Mouse (Mus musculus): ENCODE results near the gene Pld4. TPM values are rescaled to one million over a fixed set of nuclear protein-coding genes. Genes with fewer than 3 reads are reported as not detected.
A peak's percentile ranks its signal among the peaks of the same experiment; 100 is the strongest.

Pld4 gene
- polyA plus RNA-seq, 1 experiment from 2014 or later: 46.2 TPM

GRCm38 (mm10) chr12:112737761-112738160 is 22.7 kb upstream of the Pld4 start:
- DNase-seq (ENCODE audit: low spot score): no peak

- no peak for DNase-seq (ENCODE audit: low spot score)
Measured at GRCm38 (mm10) chr12:112738281-112739022, 22.0 kb upstream of the Pld4 start.

GRCm38 (mm10) chr12:112739023-112739568 is 21.4 kb upstream of the Pld4 start:
- no peak for DNase-seq (ENCODE audit: low spot score)

GRCm38 (mm10) chr12:112742768-112743167 is 17.7 kb upstream of the Pld4 start:
- no peak for DNase-seq (ENCODE audit: low spot score)

- DNase-seq (ENCODE audit: low spot score): peak; percentile 84
Measured at GRCm38 (mm10) chr12:112743168-112743975, 17.1 kb upstream of the Pld4 start.

- DNase-seq (ENCODE audit: low spot score): no peak
Measured at GRCm38 (mm10) chr12:112744211-112744610, 16.2 kb upstream of the Pld4 start.

- no peak for DNase-seq (ENCODE audit: low spot score)
Measured at GRCm38 (mm10) chr12:112744891-112745580, 15.4 kb upstream of the Pld4 start.

GRCm38 (mm10) chr12:112745716-112746115 is 14.7 kb upstream of the Pld4 start:
- peak; percentile 27 for DNase-seq (ENCODE audit: low spot score)

- DNase-seq (ENCODE audit: low spot score): no peak
Measured at GRCm38 (mm10) chr12:112746461-112746807, 14.0 kb upstream of the Pld4 start.

GRCm38 (mm10) chr12:112746808-112747605 is 13.4 kb upstream of the Pld4 start:
- peak; percentile 79 for DNase-seq (ENCODE audit: low spot score)

GRCm38 (mm10) chr12:112747606-112747970 is 12.9 kb upstream of the Pld4 start:
- no peak for DNase-seq (ENCODE audit: low spot score)

- DNase-seq (ENCODE audit: low spot score): no peak
Measured at GRCm38 (mm10) chr12:112750976-112751375, 9.5 kb upstream of the Pld4 start.

GRCm38 (mm10) chr12:112752399-112752798 is 8.1 kb upstream of the Pld4 start:
- DNase-seq (ENCODE audit: low spot score): no peak

GRCm38 (mm10) chr12:112755900-112756299 is 4.6 kb upstream of the Pld4 start:
- DNase-seq (ENCODE audit: low spot score): no peak

GRCm38 (mm10) chr12:112757896-112758295 is 2.6 kb upstream of the Pld4 start:
- DNase-seq (ENCODE audit: low spot score): no peak

GRCm38 (mm10) chr12:112759471-112759870 is 984 bp upstream of the Pld4 start:
- DNase-seq (ENCODE audit: low spot score): no peak

- no peak for DNase-seq (ENCODE audit: low spot score)
Measured at GRCm38 (mm10) chr12:112761411-112761810, 956 bp downstream of the Pld4 start.

- no peak for DNase-seq (ENCODE audit: low spot score)
Measured at GRCm38 (mm10) chr12:112762018-112762417, 1.6 kb downstream of the Pld4 start.

GRCm38 (mm10) chr12:112763176-112763575 is 2.7 kb downstream of the Pld4 start:
- no peak for DNase-seq (ENCODE audit: low spot score)

- no peak for DNase-seq (ENCODE audit: low spot score)
Measured at GRCm38 (mm10) chr12:112764141-112764540, 3.7 kb downstream of the Pld4 start.

- DNase-seq (ENCODE audit: low spot score): no peak
Measured at GRCm38 (mm10) chr12:112764991-112765390, 4.5 kb downstream of the Pld4 start.
